Mouse (Mus musculus): ENCODE results near the gene Lhfpl3. TPM values are rescaled to one million over a fixed set of nuclear protein-coding genes. Genes with fewer than 3 reads are reported as not detected.

Gene Lhfpl3
- polyA plus RNA-seq, 1 experiment from 2014 or later = 15.5 TPM

DNA sequence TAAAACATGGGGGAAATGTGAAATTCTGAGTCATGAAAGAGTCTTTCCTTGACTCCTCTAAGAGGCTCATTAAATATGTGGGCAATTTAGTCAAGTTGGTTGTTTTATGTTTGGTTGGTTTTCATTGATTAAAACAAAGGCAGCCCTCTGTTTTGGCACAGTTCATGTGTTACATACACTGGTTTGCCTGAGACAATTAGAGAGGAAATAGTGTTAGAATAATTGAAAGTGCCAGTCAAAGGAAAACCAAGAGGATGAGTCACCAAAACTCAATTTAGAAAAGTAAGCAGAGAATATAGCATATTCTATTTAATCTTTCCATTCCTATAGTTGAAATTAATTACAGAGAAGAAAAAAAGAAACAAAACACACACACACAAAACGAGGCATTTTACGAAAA is 240.9 kb downstream of the Lhfpl3 start:
- no peak overlapping the region for H3K27ac ChIP-seq (replicated peaks; ENCODE audit: low read depth, low read length)
- H3K36me3 ChIP-seq (ENCODE audit: control insufficient read depth, insufficient read depth, low read length) = no peaks in the 10 kb centered on the region
- no peak for ATAC-seq (ENCODE audit: low FRiP score, low TSS enrichment)
- no peaks in the 10 kb centered on the region; the same call in 1 of the 2 replicates for H3K9me3 ChIP-seq (ENCODE audit: control insufficient read depth, low read length)
- no peaks in the 10 kb centered on the region for H3K27me3 ChIP-seq (ENCODE audit: control insufficient read depth, insufficient read depth, low read length)
- H3K4me3 ChIP-seq (replicated peaks; ENCODE audit: low read depth, low read length) = no peak overlapping the region
- H3K4me2 ChIP-seq (ENCODE audit: low read length) = no peak overlapping the region
- H3K4me1 ChIP-seq (ENCODE audit: control insufficient read depth, insufficient read depth, low read length) = no peaks in the 10 kb centered on the region
- DNase-seq = no peak
- H3K9ac ChIP-seq (replicated peaks; ENCODE audit: low read length) = no peak overlapping the region
- 95% methylated on average over 2 of the region's 2 CpGs for WGBS

DNA sequence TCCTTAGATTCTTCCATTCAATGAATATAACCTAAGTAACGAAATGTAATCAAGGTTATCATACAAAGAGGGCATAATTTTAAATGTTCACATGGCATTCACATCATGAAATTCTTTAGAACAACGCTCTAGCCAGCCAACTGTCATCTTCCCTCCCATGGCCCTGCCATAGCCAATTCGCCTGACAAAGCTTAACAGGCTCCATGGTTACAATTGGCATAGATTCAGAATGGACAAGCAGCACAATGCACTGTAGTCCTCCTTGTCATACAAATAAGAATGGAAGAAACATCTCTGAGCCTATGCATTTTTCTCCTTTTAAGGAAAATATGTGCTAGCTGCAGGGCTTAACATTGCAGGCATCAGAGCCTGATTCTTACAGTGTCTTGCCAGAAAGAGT is 254.0 kb downstream of the Lhfpl3 start:
- H3K4me1 ChIP-seq (ENCODE audit: control insufficient read depth, insufficient read depth, low read length) = no peaks in the 10 kb centered on the region
- no peak overlapping the region for H3K4me3 ChIP-seq (replicated peaks; ENCODE audit: low read depth, low read length)
- DNase-seq (peak; percentile 17), ATAC-seq (ENCODE audit: low FRiP score, low TSS enrichment) (no peak)
- H3K36me3 ChIP-seq (ENCODE audit: control insufficient read depth, insufficient read depth, low read length) = no peaks in the 10 kb centered on the region
- no peak overlapping the region for H3K4me2 ChIP-seq (ENCODE audit: low read length)
- H3K9me3 ChIP-seq (ENCODE audit: control insufficient read depth, low read length) = no peaks in the 10 kb centered on the region
- 66% methylated on average over 3 of the region's 3 CpGs for WGBS
- H3K27ac ChIP-seq (replicated peaks; ENCODE audit: low read depth, low read length) = no peak overlapping the region
- no peak overlapping the region for H3K9ac ChIP-seq (replicated peaks; ENCODE audit: low read length)
- no peaks in the 10 kb centered on the region for H3K27me3 ChIP-seq (ENCODE audit: control insufficient read depth, insufficient read depth, low read length)

DNA sequence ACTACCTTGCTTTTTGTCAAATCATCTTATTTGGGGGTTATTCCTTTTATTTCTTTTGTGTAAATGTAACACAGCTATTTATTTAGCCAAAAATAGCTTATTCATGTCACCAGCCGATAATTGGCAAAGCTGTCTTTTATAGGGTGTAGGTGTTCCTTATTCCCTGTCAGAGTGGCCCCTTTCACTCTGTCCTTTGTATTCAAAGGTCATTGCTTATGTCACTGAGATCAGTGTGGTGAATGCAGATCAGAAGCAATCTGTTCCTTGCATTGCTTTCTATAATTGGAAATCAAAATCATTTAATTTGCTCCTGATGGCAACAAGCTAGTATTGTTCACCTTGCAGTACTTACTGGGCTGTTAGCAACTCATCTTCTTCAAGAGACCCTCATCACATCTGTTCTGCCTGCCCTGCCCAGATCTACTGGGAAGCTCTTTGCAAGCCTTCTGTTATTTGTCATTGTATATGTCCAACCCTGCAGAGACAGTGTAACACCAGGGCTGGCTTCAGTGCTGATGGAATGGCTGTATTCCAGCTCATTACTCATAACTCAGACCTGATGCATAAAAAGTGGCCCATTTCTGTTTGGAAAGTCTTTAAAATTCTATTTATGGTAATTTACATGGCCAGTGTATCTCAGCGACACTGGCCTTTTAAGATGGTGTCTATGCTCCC is 257.4 kb downstream of the Lhfpl3 start:
- Histone ChIP-seq H3K4me3 (replicated peaks; ENCODE audit: low read depth, low read length) (no peak overlapping the region), H3K4me2 (ENCODE audit: low read length) (no peak overlapping the region), H3K4me1 (ENCODE audit: control insufficient read depth, insufficient read depth, low read length) (no peaks in the 10 kb centered on the region), H3K9me3 (ENCODE audit: control insufficient read depth, low read length) (no peaks in the 10 kb centered on the region), H3K36me3 (ENCODE audit: control insufficient read depth, insufficient read depth, low read length) (no peaks in the 10 kb centered on the region), H3K27ac (replicated peaks; ENCODE audit: low read depth, low read length) (no peak overlapping the region), H3K27me3 (ENCODE audit: control insufficient read depth, insufficient read depth, low read length) (no peaks in the 10 kb centered on the region), H3K9ac (replicated peaks; ENCODE audit: low read length) (no peak overlapping the region)
- DNase-seq = peak; percentile 4
- peak; percentile 74; the same call in 1 of the 2 replicates for ATAC-seq (ENCODE audit: low FRiP score, low TSS enrichment)
- WGBS = 72% methylated on average over 2 of the region's 2 CpGs

DNA sequence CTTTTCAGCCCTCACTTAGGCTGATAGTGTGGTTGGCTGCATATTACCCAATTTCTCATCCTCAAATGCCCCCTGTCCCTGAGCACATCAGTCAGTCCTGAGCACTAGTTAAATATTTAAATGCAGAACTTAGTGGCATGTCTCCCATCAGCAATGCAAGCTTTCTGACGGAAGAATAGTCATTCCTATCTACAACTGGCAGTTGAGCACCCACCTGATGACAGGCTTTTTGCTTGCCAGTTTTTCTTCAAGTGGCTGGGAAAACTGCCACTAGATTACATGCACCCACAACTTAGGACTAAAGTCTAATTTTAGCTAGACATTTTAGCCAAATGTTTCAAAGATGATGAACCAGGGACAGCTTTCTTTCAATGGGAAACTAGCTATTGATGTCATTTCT is 260.3 kb downstream of the Lhfpl3 start:
- H3K9me3 ChIP-seq (ENCODE audit: control insufficient read depth, low read length) = no peaks in the 10 kb centered on the region
- WGBS = 88% methylated on average over 1 of the region's 1 CpGs
- H3K4me3 ChIP-seq (replicated peaks; ENCODE audit: low read depth, low read length) = no peak overlapping the region
- H3K27me3 ChIP-seq (ENCODE audit: control insufficient read depth, insufficient read depth, low read length) = no peaks in the 10 kb centered on the region
- no peak overlapping the region for H3K4me2 ChIP-seq (ENCODE audit: low read length)
- no peak overlapping the region for H3K9ac ChIP-seq (replicated peaks; ENCODE audit: low read length)
- no peaks in the 10 kb centered on the region for H3K36me3 ChIP-seq (ENCODE audit: control insufficient read depth, insufficient read depth, low read length)
- H3K27ac ChIP-seq (replicated peaks; ENCODE audit: low read depth, low read length) = no peak overlapping the region
- DNase-seq (no peak), ATAC-seq (ENCODE audit: low FRiP score, low TSS enrichment) (no peak)
- H3K4me1 ChIP-seq (ENCODE audit: control insufficient read depth, insufficient read depth, low read length) = no peaks in the 10 kb centered on the region

DNA sequence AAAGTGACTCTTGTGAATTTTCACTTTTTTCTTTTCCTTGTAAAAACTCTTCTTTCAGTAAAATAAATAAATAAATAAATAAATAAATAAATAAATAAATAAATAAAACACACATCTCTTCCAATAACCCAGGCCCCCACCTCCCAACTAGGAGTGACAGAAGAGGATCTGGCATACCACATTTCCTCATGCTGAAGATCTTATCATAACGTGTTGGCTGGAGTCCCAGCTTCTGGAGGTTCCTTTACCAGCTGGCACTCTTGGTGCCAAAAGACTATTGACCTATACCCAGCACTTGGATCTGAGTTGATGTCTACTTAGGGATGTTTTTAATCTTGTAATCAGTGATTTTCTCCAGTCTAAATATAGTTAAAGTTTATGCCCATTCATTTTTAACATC is 264.6 kb downstream of the Lhfpl3 start:
- Histone ChIP-seq H3K9me3 (ENCODE audit: control insufficient read depth, low read length) (no peaks in the 10 kb centered on the region), H3K27me3 (ENCODE audit: control insufficient read depth, insufficient read depth, low read length) (no peaks in the 10 kb centered on the region), H3K4me1 (ENCODE audit: control insufficient read depth, insufficient read depth, low read length) (no peaks in the 10 kb centered on the region), H3K4me2 (ENCODE audit: low read length) (no peak overlapping the region), H3K27ac (replicated peaks; ENCODE audit: low read depth, low read length) (no peak overlapping the region), H3K9ac (replicated peaks; ENCODE audit: low read length) (no peak overlapping the region), H3K36me3 (ENCODE audit: control insufficient read depth, insufficient read depth, low read length) (no peaks in the 10 kb centered on the region), H3K4me3 (replicated peaks; ENCODE audit: low read depth, low read length) (no peak overlapping the region)
- WGBS = 75% methylated on average over 1 of the region's 1 CpGs
- ATAC-seq (ENCODE audit: low FRiP score, low TSS enrichment) = no peak
- peak; percentile 17 for DNase-seq

DNA sequence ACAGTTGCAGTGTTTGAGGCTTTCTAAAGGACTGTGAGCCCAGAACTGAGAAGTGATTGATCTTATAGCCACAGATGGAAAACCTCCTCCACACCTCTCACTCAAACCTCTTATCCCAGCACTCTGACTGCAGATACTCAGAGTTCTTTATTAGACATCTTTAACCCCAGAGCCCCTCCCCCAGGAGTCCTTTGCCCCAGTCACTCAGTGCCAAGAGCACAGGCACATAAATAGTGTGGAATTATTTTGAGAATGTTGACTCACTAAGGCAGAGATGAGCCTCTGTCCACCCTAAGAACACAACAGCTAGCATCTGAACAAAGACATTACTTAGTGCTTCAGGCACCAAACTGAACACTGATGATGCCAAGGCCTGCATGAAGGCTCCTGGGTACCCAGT is 268.1 kb downstream of the Lhfpl3 start:
- ATAC-seq (ENCODE audit: low FRiP score, low TSS enrichment) (no peak), DNase-seq (no peak)
- Histone ChIP-seq H3K4me1 (ENCODE audit: control insufficient read depth, insufficient read depth, low read length) (no peaks in the 10 kb centered on the region), H3K9me3 (ENCODE audit: control insufficient read depth, low read length) (no peaks in the 10 kb centered on the region), H3K27ac (replicated peaks; ENCODE audit: low read depth, low read length) (no peak overlapping the region), H3K4me2 (ENCODE audit: low read length) (no peak overlapping the region), H3K4me3 (replicated peaks; ENCODE audit: low read depth, low read length) (no peak overlapping the region), H3K9ac (replicated peaks; ENCODE audit: low read length) (no peak overlapping the region), H3K27me3 (ENCODE audit: control insufficient read depth, insufficient read depth, low read length) (no peaks in the 10 kb centered on the region), H3K36me3 (ENCODE audit: control insufficient read depth, insufficient read depth, low read length) (no peaks in the 10 kb centered on the region)

DNA sequence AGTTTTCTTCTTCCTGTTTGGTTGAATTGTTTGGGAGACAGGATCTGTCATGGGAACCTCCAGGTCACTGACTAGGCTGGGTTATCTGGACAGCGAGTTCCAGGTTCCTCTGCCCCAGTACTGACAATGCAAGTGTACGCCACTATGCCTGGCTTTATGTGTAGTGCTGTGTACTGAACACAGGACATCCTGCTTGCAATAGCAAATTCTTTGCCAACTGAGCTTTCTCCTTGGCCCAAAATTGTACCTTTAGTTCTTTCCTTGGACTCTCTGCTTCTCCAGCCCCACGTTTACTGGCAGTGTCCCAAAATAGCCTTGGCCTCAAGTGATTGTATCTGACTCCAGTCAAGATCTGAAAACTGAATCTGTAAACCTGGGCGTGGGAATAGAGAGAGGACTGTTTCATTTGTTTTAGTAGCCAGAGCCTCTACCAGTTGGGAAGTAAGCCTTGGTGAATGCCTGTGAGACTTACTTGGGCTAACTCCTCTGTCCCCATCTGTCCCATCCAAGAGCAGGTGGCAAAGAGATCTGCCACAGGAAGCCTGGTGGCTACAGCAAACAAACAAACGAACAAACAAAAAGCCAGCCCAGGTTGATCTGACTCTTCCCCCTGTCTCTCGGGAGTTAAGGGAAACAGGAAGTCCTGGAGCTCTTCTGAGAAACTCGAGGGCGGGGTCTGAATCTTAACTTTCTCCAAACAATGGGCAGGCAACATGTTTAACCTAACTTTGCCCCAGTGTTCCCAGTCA is 269.9 kb downstream of the Lhfpl3 start:
- no peak for DNase-seq
- no peaks in the 10 kb centered on the region for H3K27me3 ChIP-seq (ENCODE audit: control insufficient read depth, insufficient read depth, low read length)
- H3K9me3 ChIP-seq (ENCODE audit: control insufficient read depth, low read length) = no peaks in the 10 kb centered on the region
- no peak for ATAC-seq (ENCODE audit: low FRiP score, low TSS enrichment)
- no peaks in the 10 kb centered on the region for H3K4me1 ChIP-seq (ENCODE audit: control insufficient read depth, insufficient read depth, low read length)
- no peak overlapping the region for H3K27ac ChIP-seq (replicated peaks; ENCODE audit: low read depth, low read length)
- no peak overlapping the region for H3K4me2 ChIP-seq (ENCODE audit: low read length)
- H3K4me3 ChIP-seq (replicated peaks; ENCODE audit: low read depth, low read length) = no peak overlapping the region
- H3K9ac ChIP-seq (replicated peaks; ENCODE audit: low read length) = no peak overlapping the region
- H3K36me3 ChIP-seq (ENCODE audit: control insufficient read depth, insufficient read depth, low read length) = no peaks in the 10 kb centered on the region
- 86% methylated on average over 8 of the region's 8 CpGs for WGBS

DNA sequence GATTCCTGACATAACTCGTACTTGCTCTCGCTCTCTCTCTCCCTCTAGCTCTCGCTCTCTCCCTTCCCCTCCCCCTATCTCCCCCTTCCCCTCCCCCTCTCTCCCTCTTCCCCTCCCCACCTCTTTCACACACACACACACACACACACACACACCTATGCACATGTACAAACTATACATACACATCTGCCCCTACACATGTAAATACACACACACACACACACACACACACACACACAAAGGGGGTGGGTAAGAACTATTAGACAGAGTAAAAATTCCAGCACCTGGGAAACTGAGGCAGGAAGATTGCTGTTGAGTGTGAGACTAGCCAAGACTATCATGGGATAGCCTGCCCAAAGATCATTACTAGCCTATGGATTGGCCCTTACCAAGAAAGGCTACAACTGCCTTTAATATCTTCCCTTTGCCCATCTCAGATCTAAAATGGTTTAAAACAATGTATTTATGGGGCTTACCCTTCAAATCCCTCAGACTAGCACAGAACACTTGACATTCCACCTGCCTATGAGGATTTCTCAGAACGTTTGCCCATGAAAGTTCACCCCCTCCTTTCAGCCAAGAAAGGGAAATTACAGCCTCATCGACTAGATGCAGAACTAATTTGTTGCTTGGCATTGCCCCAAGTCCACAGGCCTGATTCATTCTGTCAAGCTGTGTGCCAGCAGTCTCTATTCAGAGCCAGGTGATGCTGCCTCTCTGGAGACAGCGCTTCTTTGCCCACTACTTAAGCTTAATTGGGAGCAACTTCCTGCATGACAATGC is 289.3 kb downstream of the Lhfpl3 start:
- WGBS = 66% methylated on average over 6 of the region's 6 CpGs
- Histone ChIP-seq H3K36me3 (ENCODE audit: control insufficient read depth, insufficient read depth, low read length) (no peaks in the 10 kb centered on the region), H3K4me1 (ENCODE audit: control insufficient read depth, insufficient read depth, low read length) (no peaks in the 10 kb centered on the region), H3K27ac (replicated peaks; ENCODE audit: low read depth, low read length) (no peak overlapping the region), H3K9me3 (ENCODE audit: control insufficient read depth, low read length) (no peaks in the 10 kb centered on the region), H3K9ac (replicated peaks; ENCODE audit: low read length) (no peak overlapping the region), H3K4me3 (replicated peaks; ENCODE audit: low read depth, low read length) (no peak overlapping the region), H3K27me3 (ENCODE audit: control insufficient read depth, insufficient read depth, low read length) (no peaks in the 10 kb centered on the region), H3K4me2 (ENCODE audit: low read length) (no peak overlapping the region)
- ATAC-seq (ENCODE audit: low FRiP score, low TSS enrichment) (peak; percentile 76), DNase-seq (peak; percentile 83)
